Mouse (Mus musculus) liver, adult 2 months (tissue): ENCODE results near the gene Tfb2m.

ENCODE experiments used
- CTCF ChIP-seq: fragments of 200-500 bp; IDR thresholded peaks from 2 replicates; pipeline ENCODE4 v1.5.1; 2011; ENCODE audit warnings: low read depth, low read length, control low read depth
- POLR2A ChIP-seq: fragments of 200-500 bp; IDR thresholded peaks from 2 replicates; pipeline ENCODE4 v1.6.1; 2011; ENCODE audit warnings: low read length, control low read depth; ENCODE audit not compliant: insufficient read depth; ENCODE audit errors: extremely low read depth

- TF ChIP-seq POLR2A (no peak), CTCF (no peak)
Observed at GRCm38 (mm10) chr1:179585646-179586045, 39.6 kb upstream of the Tfb2m start.
